Mouse (Mus musculus) splenic B cell, adult 2 months (primary cell): ENCODE measurements at regions not wholly inside any gene's neighbourhood (a gene's known extent, or its start where the extent isn't known, plus 50 kb on each side); places are given as distances from the start of the nearest gene placed in this dataset.

ENCODE experiments used
- DNase-seq: peaks from one replicate; pipeline ENCODE4 v3.0.0-alpha.2; 2011; ENCODE audit warnings: low read depth, low spot score
- H3K27me3 ChIP-seq: 2 replicates; pipeline ENCODE4 v1.6.1; 2012; ENCODE audit warnings: mild to moderate bottlenecking, low read length, moderate library complexity, mixed read lengths; ENCODE audit not compliant: control insufficient read depth, poor library complexity, insufficient read depth, severe bottlenecking
- H3K36me3 ChIP-seq: 2 replicates; pipeline ENCODE4 v1.6.1; 2012; ENCODE audit warnings: mild to moderate bottlenecking, low read length, moderate library complexity, mixed read lengths; ENCODE audit not compliant: control insufficient read depth, poor library complexity, insufficient read depth, severe bottlenecking

GRCm38 (mm10) chr14:100457870-100458726 is 173.6 kb upstream of the Klf12 start:
- Histone ChIP-seq H3K36me3 (no peaks in the 10 kb centered on the region), H3K27me3 (no peaks in the 10 kb centered on the region)
- no peak for DNase-seq

GRCm38 (mm10) chr14:100446130-100446529 is 161.7 kb upstream of the Klf12 start:
- Histone ChIP-seq H3K27me3 (no peaks in the 10 kb centered on the region), H3K36me3 (no peaks in the 10 kb centered on the region)
- no peak for DNase-seq

- no peak for DNase-seq
- no peaks in the 10 kb centered on the region for H3K27me3 ChIP-seq
Measured at GRCm38 (mm10) chr14:100444848-100445247, 160.4 kb upstream of the Klf12 start.

GRCm38 (mm10) chr14:100444099-100444498 is 159.6 kb upstream of the Klf12 start:
- DNase-seq = no peak
- H3K27me3 ChIP-seq = no peaks in the 10 kb centered on the region
- H3K36me3 ChIP-seq = no peaks in the 10 kb centered on the region

More at GRCm38 (mm10) chr14:100444848-100445247, 160.4 kb upstream of the Klf12 start:
- H3K36me3 ChIP-seq = no peaks in the 10 kb centered on the region

- no peak for DNase-seq
- H3K27me3 ChIP-seq = no peaks in the 10 kb centered on the region
- no peaks in the 10 kb centered on the region for H3K36me3 ChIP-seq
Measured at GRCm38 (mm10) chr14:100437552-100437951, 153.1 kb upstream of the Klf12 start.

GRCm38 (mm10) chr14:100429662-100430061 is 145.2 kb upstream of the Klf12 start:
- H3K36me3 ChIP-seq = no peaks in the 10 kb centered on the region
- no peaks in the 10 kb centered on the region for H3K27me3 ChIP-seq
- DNase-seq = no peak

- no peaks in the 10 kb centered on the region for H3K36me3 ChIP-seq
- no peaks in the 10 kb centered on the region for H3K27me3 ChIP-seq
- no peak for DNase-seq
Measured at GRCm38 (mm10) chr14:100426399-100426798, 141.9 kb upstream of the Klf12 start.

GRCm38 (mm10) chr14:100423790-100424189 is 139.3 kb upstream of the Klf12 start:
- no peaks in the 10 kb centered on the region for H3K27me3 ChIP-seq

GRCm38 (mm10) chr14:100421666-100422065 is 137.2 kb upstream of the Klf12 start:
- no peaks in the 10 kb centered on the region for H3K36me3 ChIP-seq
- H3K27me3 ChIP-seq = no peaks in the 10 kb centered on the region
- no peak for DNase-seq

More at GRCm38 (mm10) chr14:100423790-100424189, 139.3 kb upstream of the Klf12 start:
- no peaks in the 10 kb centered on the region for H3K36me3 ChIP-seq
- no peak for DNase-seq

GRCm38 (mm10) chr14:100415099-100415498 is 130.6 kb upstream of the Klf12 start:
- no peak for DNase-seq
- Histone ChIP-seq H3K36me3 (no peaks in the 10 kb centered on the region), H3K27me3 (no peaks in the 10 kb centered on the region)

- DNase-seq = no peak
- Histone ChIP-seq H3K36me3 (no peaks in the 10 kb centered on the region), H3K27me3 (no peaks in the 10 kb centered on the region)
Measured at GRCm38 (mm10) chr14:100412211-100412610, 127.7 kb upstream of the Klf12 start.

- Histone ChIP-seq H3K27me3 (no peaks in the 10 kb centered on the region), H3K36me3 (no peaks in the 10 kb centered on the region)
- DNase-seq = no peak
Measured at GRCm38 (mm10) chr14:100397191-100397590, 112.7 kb upstream of the Klf12 start.

GRCm38 (mm10) chr14:100375218-100375983 is 90.9 kb upstream of the Klf12 start:
- DNase-seq = no peak
- Histone ChIP-seq H3K27me3 (no peaks in the 10 kb centered on the region), H3K36me3 (no peaks in the 10 kb centered on the region)

- no peaks in the 10 kb centered on the region for H3K36me3 ChIP-seq
- DNase-seq = no peak
- H3K27me3 ChIP-seq = no peaks in the 10 kb centered on the region
Measured at GRCm38 (mm10) chr14:100374494-100375217, 90.2 kb upstream of the Klf12 start.
